Mouse (Mus musculus) central nervous system, embryonic 18 days (tissue): ENCODE data around the gene Ctnna2. TPM values are rescaled to one million over a fixed set of nuclear protein-coding genes. Genes with fewer than 3 reads are reported as not detected.

ENCODE experiments used
- polyA plus RNA-seq: library from polyadenylated mRNA; depleted of rRNA; stranded (reverse); fragments of >200 nt; gene quantifications from 2 replicates; pipeline ENCODE4 v1.2.3, GENCODE M21; 2012; rRNA removed

Gene Ctnna2
- 157 and 166 TPM in 2 replicates for polyA plus RNA-seq

GRCm38 (mm10) chr6:77979241-77979961 lies at the start of gene Ctnna2:
Ctnna2 (minus strand) TSS chr6:77979699.

DNA sequence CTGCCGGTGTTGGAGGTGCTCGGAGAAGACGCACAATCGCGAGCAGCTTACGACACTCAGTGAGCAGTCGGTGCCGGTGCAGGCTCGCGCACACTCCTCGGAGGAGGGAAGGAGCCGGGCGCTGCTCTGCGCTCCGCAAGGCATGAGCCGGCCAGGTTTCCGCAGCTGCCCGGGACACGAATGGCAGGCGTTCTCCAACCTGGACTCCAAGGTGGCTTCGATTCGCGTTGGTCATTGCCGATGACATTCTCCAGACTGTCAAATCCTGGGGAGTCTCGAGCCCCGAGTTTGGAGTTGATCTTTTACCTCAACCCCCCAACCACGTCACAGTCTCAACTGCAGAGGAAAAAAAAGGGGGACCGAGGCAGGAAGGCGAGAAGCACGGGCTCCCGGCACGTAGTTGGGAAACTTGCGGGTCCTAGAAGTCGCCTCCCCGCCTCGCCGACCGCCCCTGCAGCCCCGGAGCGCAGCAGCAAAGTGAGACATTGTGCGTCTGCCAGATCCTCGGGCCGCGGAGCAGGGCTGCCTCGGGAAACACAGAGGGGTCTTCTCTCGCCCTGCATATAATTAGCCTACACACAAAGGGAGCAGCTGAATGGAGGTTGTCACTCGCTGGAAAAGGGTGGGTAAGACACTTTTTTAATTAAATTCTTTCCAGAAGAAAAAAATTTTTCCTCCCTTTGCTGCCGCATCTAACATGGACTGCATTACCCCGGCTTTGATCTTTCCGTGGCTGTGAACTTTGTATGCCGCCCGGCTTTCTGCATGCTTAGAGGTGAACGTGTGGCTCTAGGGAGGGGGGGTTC lies 736.7 kb downstream of the Ctnna2 start, which contains the start of gene Lrrtm1:
TSS of gene Lrrtm1 (plus strand) at position 89 of the 806 bp plus-strand sequence.

